ENCODE assay signal across 8 mouse cellular contexts in genomic region chr16:78575852-78576477, GRCm38 (mm10). TPM values are rescaled to one million over a fixed set of nuclear protein-coding genes. Genes with fewer than 3 reads are reported as not detected.
A peak's percentile ranks its signal among the peaks of the same experiment; 100 is the strongest.
DNase-seq lines count a peak whose midpoint lies in the region; ATAC-seq lines count a peak whose summit lies in the region.

No protein-coding gene starts in this region.

- peak; percentile 86 for DNase-seq in adrenal gland, postnatal 14 days
- no peak for DNase-seq in adrenal gland, adult 2 months
- DNase-seq in right cerebral cortex, adult 2 months (ENCODE audit: low spot score in 2 of 2) = peak; percentile 12 to 57
- DNase-seq in right cerebral cortex, postnatal 25 days = no peak
- DNase-seq in lung, postnatal 14 days = peak; percentile 70
- DNase-seq in skeletal muscle tissue, adult 2 months (ENCODE audit: low read depth, low spot score) = peak; percentile 32

- H3K9ac ChIP-seq in forebrain, embryonic 13.5 days = peak overlapping the region; percentile 81
- H3K9ac ChIP-seq in intestine, embryonic 16.5 days (ENCODE audit: low read depth, low read length) = peak overlapping the region; percentile 85

- peak overlapping the region; percentile 67 for H3K4me2 ChIP-seq in forebrain, embryonic 13.5 days
- H3K4me2 ChIP-seq in intestine, embryonic 16.5 days (ENCODE audit: low read depth, low read length) = peak overlapping the region; percentile 73

- H3K9me3 ChIP-seq in forebrain, embryonic 13.5 days (replicated peaks) = no peaks in the 10 kb centered on the region
- H3K9me3 ChIP-seq in intestine, embryonic 16.5 days (ENCODE audit: control insufficient read depth, low read length) = no peaks in the 10 kb centered on the region

- peak overlapping the region; percentile 74 for H3K4me3 ChIP-seq in forebrain, embryonic 13.5 days
- H3K4me3 ChIP-seq in intestine, embryonic 16.5 days (ENCODE audit: low read length) = peak overlapping the region; percentile 67

- H3K36me3 ChIP-seq in forebrain, embryonic 13.5 days (ENCODE audit: poor library complexity, severe bottlenecking) = no peaks in the 10 kb centered on the region
- H3K36me3 ChIP-seq in intestine, embryonic 16.5 days (ENCODE audit: control insufficient read depth, insufficient read depth, low read length) = no peaks in the 10 kb centered on the region

- peak; percentile 82 for ATAC-seq in forebrain, embryonic 13.5 days
- peak; percentile 76 for ATAC-seq in intestine, embryonic 16.5 days

- H3K27me3 ChIP-seq in forebrain, embryonic 13.5 days = no peaks in the 10 kb centered on the region
- no peaks in the 10 kb centered on the region for H3K27me3 ChIP-seq in intestine, embryonic 16.5 days (replicated peaks; ENCODE audit: control insufficient read depth, insufficient read depth, low read length)

- peaks cover 30% of the 10 kb centered on the region for H3K4me1 ChIP-seq in forebrain, embryonic 13.5 days
- peaks cover 11% of the 10 kb centered on the region for H3K4me1 ChIP-seq in intestine, embryonic 16.5 days (ENCODE audit: control insufficient read depth, insufficient read depth, low read length)

- H3K27ac ChIP-seq in forebrain, embryonic 13.5 days = peak overlapping the region; percentile 80
- peak overlapping the region; percentile 85 for H3K27ac ChIP-seq in intestine, embryonic 16.5 days (ENCODE audit: low read length)

- WGBS in forebrain, embryonic 13.5 days = under 1% methylated on average over 41 of the region's 41 CpGs
- WGBS in intestine, embryonic 16.5 days = under 1% methylated on average over 39 of the region's 41 CpGs

RNA-seq across cellular contexts. Expression of gene D16Ertd472e, which starts 0.5 kb away (rescaled TPM):
- 27.0 and 39.0 TPM in 2 replicates for total RNA-seq in adrenal gland, postnatal 14 days (2021)
- 10 to 100 TPM; 16.6 to 80.5 TPM for total RNA-seq in adrenal gland, adult 2 months (2021)
- polyA plus RNA-seq in adrenal gland, adult 2 months (2012; rRNA removed) = 6.3 and 9.9 TPM in 2 replicates
- polyA plus RNA-seq in forebrain, embryonic 13.5 days (2015; fragmentation: Nextera tagmentation; extraction: Ambion mirVana) = 12.9 and 13.4 TPM in 2 replicates
- 5.3 and 5.7 TPM in 2 replicates for polyA plus RNA-seq in intestine, embryonic 16.5 days (2015; fragmentation: Nextera tagmentation; extraction: Ambion mirVana)

Comparison
In these comparisons a context has a peak if more than half of its experiments do, and no peak if none do; other contexts are left out.
1. DNase-seq: peak in adrenal gland, postnatal 14 days (single experiment), right cerebral cortex, adult 2 months (2 of 2), lung, postnatal 14 days (single experiment) and skeletal muscle tissue, adult 2 months (single experiment); none in adrenal gland, adult 2 months (single experiment) and right cerebral cortex, postnatal 25 days (single experiment).